Mouse (Mus musculus): ENCODE results near the gene Ssh1. TPM values are rescaled to one million over a fixed set of nuclear protein-coding genes. Genes with fewer than 3 reads are reported as not detected.
A peak's percentile ranks its signal among the peaks of the same experiment; 100 is the strongest.

The Ssh1 gene
- polyA plus RNA-seq, 2 experiments, result 4.9 to 6.7 TPM

DNA sequence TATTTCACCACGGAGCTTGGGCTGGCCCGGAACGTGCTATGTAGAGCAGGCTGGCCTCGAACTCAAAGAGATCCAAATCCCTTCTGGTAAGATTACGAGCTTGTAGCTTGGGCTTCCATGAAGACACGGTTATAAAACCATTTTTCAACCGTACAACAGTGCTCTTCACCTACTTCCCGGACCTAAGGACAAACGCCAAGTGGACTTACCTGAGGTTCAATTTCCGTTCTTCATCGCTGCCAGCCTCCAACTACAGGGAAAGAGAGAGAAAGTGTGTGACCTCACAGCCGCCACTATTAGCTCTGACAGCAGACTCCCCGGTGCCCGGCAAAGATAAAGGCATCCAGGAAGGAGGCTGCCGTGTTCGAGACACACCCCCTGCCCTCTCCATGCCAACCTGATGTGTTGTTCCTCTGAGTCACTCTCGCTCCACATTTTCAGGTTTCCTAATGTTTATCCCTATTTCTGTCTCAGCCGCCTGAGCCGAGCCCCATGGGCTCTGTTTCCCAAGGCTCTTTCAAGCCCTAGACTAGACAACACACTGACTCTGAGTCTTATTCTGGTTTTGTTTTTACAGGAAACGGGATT is 4.2 kb downstream of the Ssh1 start:
- peak overlapping the region; percentile 87 for H3K27ac ChIP-seq
- ATAC-seq (ENCODE audit: insufficient read depth) (peak; percentile 64), DNase-seq (ENCODE audit: low read depth in 3 of 3, low spot score in 3 of 3) (peak; percentile 78 to 85 (median 81))
- H3K36me3 ChIP-seq (replicated peaks; ENCODE audit: control insufficient read depth, insufficient read depth, low read depth), result peaks cover 2% of the 10 kb centered on the region; the same call in 1 of the 2 replicates
- peaks cover 61 to 73% of the 10 kb centered on the region in 2 experiments for H3K4me1 ChIP-seq (replicated peaks; ENCODE audit: control insufficient read depth in 2 of 2, insufficient read depth in 2 of 2, low read length in 1 of 2)
- H3K27me3 ChIP-seq (ENCODE audit: control insufficient read depth, insufficient read depth, low read length), result no peaks in the 10 kb centered on the region
- H3K4me2 ChIP-seq (ENCODE audit: low read depth), result peak overlapping the region; percentile 82
- H3K4me3 ChIP-seq (ENCODE audit: insufficient read depth in 1 of 2, low read depth in 2 of 2, low read length in 2 of 2), result peak overlapping the region; percentile 59 to 65
- peak overlapping the region; percentile 78 for H3K9ac ChIP-seq (replicated peaks)
- WGBS (ENCODE audit: insufficient replicate concordance), result 51% methylated on average over 20 of the region's 20 CpGs
- peak; percentile 56; the same call in 1 of the 2 replicates for TF ChIP-seq EP300 (IDR thresholded peaks at IDR 0.05; ENCODE audit: low read depth)
- TF ChIP-seq CTCF (IDR thresholded peaks at IDR 0.05; ENCODE audit: low read depth), result peak; percentile 31; the same call in 1 of the 2 replicates
- H3K9me3 ChIP-seq (ENCODE audit: control insufficient read depth, low read length), result no peaks in the 10 kb centered on the region

DNA sequence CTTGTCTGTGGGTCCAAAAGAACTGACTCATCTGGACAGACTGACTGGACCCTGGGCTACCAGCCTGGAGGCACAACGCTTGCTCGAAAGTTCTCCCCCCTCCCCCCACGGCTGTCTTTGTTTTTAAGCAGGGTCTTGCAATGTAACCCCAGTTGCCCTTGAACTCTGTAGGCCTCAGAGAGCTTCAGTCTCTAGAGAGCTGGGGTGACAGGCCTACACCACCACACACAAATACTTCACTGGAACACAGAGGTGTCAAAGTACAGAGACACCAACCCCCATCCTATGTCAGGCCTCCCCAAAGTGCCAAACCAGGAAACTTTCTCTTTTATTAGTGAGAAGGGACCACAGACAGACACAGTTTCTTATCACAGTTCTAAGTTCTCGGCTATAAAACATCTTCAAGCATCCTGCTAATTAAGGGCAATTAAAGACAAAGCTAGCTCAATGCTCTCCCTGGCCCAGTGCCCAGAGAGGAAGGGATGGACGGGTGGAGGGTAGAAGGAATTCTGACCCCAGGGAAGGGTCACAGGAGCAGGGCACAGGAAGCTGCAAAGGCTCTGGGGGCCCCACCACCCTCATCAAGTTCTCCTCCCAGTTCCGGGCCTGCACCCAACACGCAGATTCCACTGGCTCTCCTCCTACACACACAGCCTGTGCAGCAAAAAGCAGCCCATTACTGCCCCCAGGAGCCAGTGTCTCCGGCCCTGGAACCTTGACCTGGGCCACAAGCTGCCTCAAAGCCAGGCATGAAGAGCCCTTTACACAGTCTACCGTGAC is 7.3 kb downstream of the Ssh1 start:
- TF ChIP-seq CTCF (IDR thresholded peaks at IDR 0.05; ENCODE audit: low read depth) (no peak; the same call in 1 of the 2 replicates), EP300 (IDR thresholded peaks at IDR 0.05; ENCODE audit: low read depth) (no peak)
- Histone ChIP-seq H3K4me2 (ENCODE audit: low read depth) (peak overlapping the region; percentile 91), H3K27ac (peak overlapping the region; percentile 96), H3K9me3 (ENCODE audit: control insufficient read depth, low read length) (no peaks in the 10 kb centered on the region), H3K36me3 (replicated peaks; ENCODE audit: control insufficient read depth, insufficient read depth, low read depth) (peaks cover 2% of the 10 kb centered on the region; the same call in 1 of the 2 replicates), H3K4me3 (ENCODE audit: insufficient read depth in 1 of 2, low read depth in 2 of 2, low read length in 2 of 2) (peak overlapping the region in 1 of 2 experiments; percentile 41; a peak in 2 of 4 replicates), H3K9ac (replicated peaks) (peak overlapping the region; percentile 63), H3K27me3 (ENCODE audit: control insufficient read depth, insufficient read depth, low read length) (no peaks in the 10 kb centered on the region), H3K4me1 (replicated peaks; ENCODE audit: control insufficient read depth in 2 of 2, insufficient read depth in 2 of 2, low read length in 1 of 2) (peaks cover 78 to 83% of the 10 kb centered on the region in 2 experiments)
- WGBS (ENCODE audit: insufficient replicate concordance), result 42% methylated on average over 9 of the region's 9 CpGs
- ATAC-seq (ENCODE audit: insufficient read depth), result no peak
- no peak for DNase-seq (ENCODE audit: low read depth in 3 of 3, low spot score in 3 of 3)

DNA sequence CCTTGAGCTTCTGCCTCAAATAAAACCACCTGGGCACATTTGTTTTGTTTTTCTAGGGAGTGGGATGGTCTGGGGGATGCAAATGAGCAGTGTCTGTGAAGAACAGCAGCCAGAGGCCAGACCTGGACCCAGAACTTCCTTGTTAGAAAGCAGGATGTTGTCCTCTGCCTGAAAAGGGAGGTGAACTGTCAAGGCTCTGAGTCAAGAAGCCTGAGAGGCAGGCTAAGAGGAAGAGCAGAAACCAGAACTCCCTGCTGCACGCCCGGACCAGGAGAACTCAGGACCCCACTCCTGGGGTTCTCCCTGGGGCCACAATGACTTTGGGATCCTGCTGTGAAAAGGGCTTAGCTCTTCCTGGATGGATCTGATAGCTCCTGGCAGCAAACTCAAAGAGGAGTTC is 8.0 kb downstream of the Ssh1 start:
- no peaks in the 10 kb centered on the region for H3K27me3 ChIP-seq (ENCODE audit: control insufficient read depth, insufficient read depth, low read length)
- no peak for TF ChIP-seq CTCF (IDR thresholded peaks at IDR 0.05; ENCODE audit: low read depth)
- TF ChIP-seq EP300 (IDR thresholded peaks at IDR 0.05; ENCODE audit: low read depth), result no peak
- DNase-seq (ENCODE audit: low read depth in 3 of 3, low spot score in 3 of 3) (no peak), ATAC-seq (ENCODE audit: insufficient read depth) (no peak)
- H3K4me3 ChIP-seq (ENCODE audit: insufficient read depth in 1 of 2, low read depth in 2 of 2, low read length in 2 of 2), result peak overlapping the region; percentile 2 to 41; a peak in 2 of 4 replicates
- H3K4me2 ChIP-seq (ENCODE audit: low read depth), result peak overlapping the region; percentile 91
- H3K27ac ChIP-seq, result peak overlapping the region; percentile 96
- H3K4me1 ChIP-seq (replicated peaks; ENCODE audit: control insufficient read depth in 2 of 2, insufficient read depth in 2 of 2, low read length in 1 of 2), result peaks cover 83 to 84% of the 10 kb centered on the region in 2 experiments
- WGBS (ENCODE audit: insufficient replicate concordance), result 54% methylated on average over 2 of the region's 2 CpGs
- peak overlapping the region; percentile 63 for H3K9ac ChIP-seq (replicated peaks)
- peaks cover 2% of the 10 kb centered on the region; the same call in 1 of the 2 replicates for H3K36me3 ChIP-seq (replicated peaks; ENCODE audit: control insufficient read depth, insufficient read depth, low read depth)
- H3K9me3 ChIP-seq (ENCODE audit: control insufficient read depth, low read length), result no peaks in the 10 kb centered on the region

GRCm38 (mm10) chr5:113984025-113984740 is 9.5 kb downstream of the Ssh1 start:
- H3K4me3 ChIP-seq (ENCODE audit: insufficient read depth in 1 of 2, low read depth in 2 of 2, low read length in 2 of 2), result peak overlapping the region; percentile 25 to 51
- peaks cover 82 to 84% of the 10 kb centered on the region in 2 experiments for H3K4me1 ChIP-seq (replicated peaks; ENCODE audit: control insufficient read depth in 2 of 2, insufficient read depth in 2 of 2, low read length in 1 of 2)
- peak overlapping the region; percentile 96 for H3K27ac ChIP-seq
- TF ChIP-seq CTCF (IDR thresholded peaks at IDR 0.05; ENCODE audit: low read depth) (no peak), EP300 (IDR thresholded peaks at IDR 0.05; ENCODE audit: low read depth) (peak; percentile 89)
- peak; percentile 83 to 85 (median 85) for DNase-seq (ENCODE audit: low read depth in 3 of 3, low spot score in 3 of 3)
- H3K9ac ChIP-seq (replicated peaks), result peak overlapping the region; percentile 78
- peak; percentile 89 for ATAC-seq (ENCODE audit: insufficient read depth)
- H3K4me2 ChIP-seq (ENCODE audit: low read depth), result peak overlapping the region; percentile 91
- H3K27me3 ChIP-seq (ENCODE audit: control insufficient read depth, insufficient read depth, low read length), result no peaks in the 10 kb centered on the region
- peaks cover 2% of the 10 kb centered on the region; the same call in 1 of the 2 replicates for H3K36me3 ChIP-seq (replicated peaks; ENCODE audit: control insufficient read depth, insufficient read depth, low read depth)
- H3K9me3 ChIP-seq (ENCODE audit: control insufficient read depth, low read length), result no peaks in the 10 kb centered on the region
- 36% methylated on average over 13 of the region's 13 CpGs for WGBS (ENCODE audit: insufficient replicate concordance)
